Mouse (Mus musculus) embryonic facial prominence, embryonic 13.5 days (tissue): ENCODE data around the gene Gxylt2. TPM values are rescaled to one million over a fixed set of nuclear protein-coding genes. Genes with fewer than 3 reads are reported as not detected.

Source experiments
- ATAC-seq: fragments of 200-750 bp; cut with Nextera tagmentation; 2 replicates; pipeline ENCODE4 v1.8.0; 2017; ENCODE audit warnings: low read depth; ENCODE audit not compliant: insufficient number of reproducible peaks, insufficient read depth, low FRiP score, low TSS enrichment
- H3K27ac ChIP-seq: fragments of 300-500 bp; sonication (generic); 2 replicates; pipeline ENCODE4 v1.5.1; 2015; ENCODE audit warnings: moderate library complexity, mild to moderate bottlenecking, inconsistent platforms
- H3K27me3 ChIP-seq: fragments of 300-500 bp; sonication (generic); 2 replicates; pipeline ENCODE4 v1.6.1; 2015; ENCODE audit warnings: mild to moderate bottlenecking, inconsistent platforms
- H3K36me3 ChIP-seq: fragments of 300-500 bp; sonication (generic); 2 replicates; pipeline ENCODE4 v1.6.1; 2015; ENCODE audit warnings: mild to moderate bottlenecking, inconsistent platforms
- H3K4me1 ChIP-seq: fragments of 300-500 bp; sonication (generic); 2 replicates; pipeline ENCODE4 v1.6.1; 2015; ENCODE audit warnings: inconsistent platforms
- H3K4me2 ChIP-seq: fragments of 300-500 bp; sonication (generic); 2 replicates; pipeline ENCODE4 v1.6.1; 2015; ENCODE audit warnings: moderate library complexity, mild to moderate bottlenecking, inconsistent platforms
- H3K4me3 ChIP-seq: fragments of 300-500 bp; sonication (generic); 2 replicates; pipeline ENCODE4 v1.5.1; 2015; ENCODE audit warnings: mild to moderate bottlenecking, inconsistent platforms
- H3K9ac ChIP-seq: fragments of 300-500 bp; sonication (generic); 2 replicates; pipeline ENCODE4 v1.6.1; 2015; ENCODE audit warnings: mild to moderate bottlenecking, inconsistent platforms
- H3K9me3 ChIP-seq: fragments of 300-500 bp; sonication (generic); 2 replicates; pipeline ENCODE4 v1.6.1; 2016; ENCODE audit warnings: inconsistent platforms
- WGBS: fragments of 180-500 bp; shearing (Covaris S2); methylation state at CpG from one replicate; pipeline ENCODE4 v1.1.7; 2015; ENCODE audit warnings: mixed read lengths; 5-methylcytosine and 5-hydroxymethylcytosine counted together
- polyA plus RNA-seq: library from polyadenylated mRNA; unstranded; fragments of >200 nt; fragmentation: Nextera tagmentation; extraction: Ambion mirVana; gene quantifications from 2 replicates; pipeline ENCODE4 v1.2.1, GENCODE M21; 2015

Gene Gxylt2
- polyA plus RNA-seq, 1 experiment from 2014 or later = 33.2 TPM

GRCm38 (mm10) chr6:100715296-100715828, 10.8 kb downstream of the Gxylt2 start:
- Histone ChIP-seq H3K4me1 (peaks cover 38% of the 10 kb centered on the region), H3K9me3 (no peaks in the 10 kb centered on the region), H3K4me3 (no peak overlapping the region), H3K27ac (no peak overlapping the region), H3K27me3 (no peaks in the 10 kb centered on the region), H3K36me3 (peaks cover 11% of the 10 kb centered on the region; the same call in 1 of the 2 replicates), H3K4me2 (no peak overlapping the region), H3K9ac (no peak overlapping the region)
- no peak for ATAC-seq
- 40% methylated on average over 8 of the region's 8 CpGs for WGBS

GRCm38 (mm10) chr6:100716152-100716551, 11.6 kb downstream of the Gxylt2 start:
- WGBS = 56% methylated on average over 7 of the region's 7 CpGs
- H3K9me3 ChIP-seq = no peaks in the 10 kb centered on the region
- H3K27ac ChIP-seq = no peak overlapping the region
- no peak for ATAC-seq
- H3K4me3 ChIP-seq = no peak overlapping the region
- H3K4me1 ChIP-seq = peaks cover 46% of the 10 kb centered on the region
- no peaks in the 10 kb centered on the region for H3K27me3 ChIP-seq
- no peak overlapping the region for H3K9ac ChIP-seq
- H3K36me3 ChIP-seq = peaks cover 11% of the 10 kb centered on the region; the same call in 1 of the 2 replicates
- H3K4me2 ChIP-seq = no peak overlapping the region

DNA sequence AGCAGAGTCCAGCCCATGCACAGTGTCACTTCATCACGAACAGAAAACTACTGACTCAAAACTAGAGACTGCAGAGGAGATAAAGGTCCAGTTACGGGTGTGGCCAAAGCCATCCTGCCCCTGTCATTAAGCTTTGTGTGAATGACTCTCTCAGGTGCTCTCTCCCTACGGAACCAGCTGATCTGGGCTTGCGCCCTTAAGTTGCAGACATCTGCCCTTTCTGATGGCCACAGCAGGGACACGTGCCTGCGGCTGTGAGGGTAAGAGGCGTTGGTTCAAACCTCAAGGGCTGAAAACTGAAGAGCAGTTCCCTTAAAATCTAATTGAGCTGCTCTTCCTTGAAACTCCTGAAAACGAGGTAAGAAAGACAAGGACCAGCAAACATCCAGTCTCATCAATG, 12.3 kb downstream of the Gxylt2 start:
- Histone ChIP-seq H3K4me3 (no peak overlapping the region), H3K9ac (no peak overlapping the region), H3K27me3 (no peaks in the 10 kb centered on the region), H3K4me1 (peaks cover 46% of the 10 kb centered on the region), H3K27ac (no peak overlapping the region), H3K9me3 (no peaks in the 10 kb centered on the region), H3K4me2 (no peak overlapping the region), H3K36me3 (peaks cover 11% of the 10 kb centered on the region; the same call in 1 of the 2 replicates)
- no peak for ATAC-seq
- 77% methylated on average over 8 of the region's 8 CpGs for WGBS

DNA sequence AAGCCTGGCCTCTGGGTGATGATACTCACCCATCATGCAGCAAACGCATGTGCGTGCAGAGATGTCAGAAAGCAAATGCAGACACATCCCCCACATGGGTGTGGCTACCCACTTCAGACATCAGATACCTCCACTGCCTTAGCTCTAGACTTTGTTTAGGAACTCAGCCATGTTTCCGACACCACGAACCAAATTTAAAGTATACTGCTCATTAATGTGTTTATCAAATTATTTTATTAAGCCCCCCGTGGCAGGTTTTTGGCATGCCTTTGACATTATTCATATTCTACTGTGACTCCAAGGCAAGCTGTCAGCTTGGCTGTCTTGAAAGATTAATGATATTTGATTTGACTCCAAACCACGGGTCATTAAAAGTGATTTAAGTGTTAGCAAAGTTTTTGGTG, 15.6 kb downstream of the Gxylt2 start:
- peaks cover 55% of the 10 kb centered on the region for H3K4me1 ChIP-seq
- no peaks in the 10 kb centered on the region for H3K27me3 ChIP-seq
- peak overlapping the region; percentile 57; the same call in 1 of the 2 replicates for H3K27ac ChIP-seq
- peaks cover 11% of the 10 kb centered on the region; the same call in 1 of the 2 replicates for H3K36me3 ChIP-seq
- no peak overlapping the region for H3K4me3 ChIP-seq
- no peak overlapping the region for H3K9ac ChIP-seq
- H3K4me2 ChIP-seq = no peak overlapping the region
- no peak for ATAC-seq
- H3K9me3 ChIP-seq = no peaks in the 10 kb centered on the region
- WGBS = 57% methylated on average over 6 of the region's 6 CpGs

- WGBS = 41% methylated on average over 17 of the region's 17 CpGs
Observed at GRCm38 (mm10) chr6:100720882-100721721, 16.6 kb downstream of the Gxylt2 start.

DNA sequence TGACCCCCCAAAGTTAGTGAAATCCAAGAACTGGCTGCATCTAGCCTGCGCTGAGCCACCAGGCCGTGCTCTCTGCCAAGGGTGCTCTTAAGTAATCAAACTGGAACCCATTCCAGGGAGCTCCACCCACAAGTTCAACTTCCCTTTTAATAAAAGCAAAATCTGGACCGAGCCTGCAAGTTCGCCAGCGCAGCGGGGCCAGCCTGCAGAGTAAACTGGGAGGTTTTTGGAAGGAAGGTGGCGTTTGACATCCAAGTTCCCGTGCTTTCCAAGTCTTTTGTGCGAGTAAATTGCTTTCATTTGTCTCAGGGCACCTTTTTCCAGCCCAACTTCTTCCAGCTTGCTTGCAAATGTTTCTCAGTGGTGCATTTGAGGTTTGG, 27.5 kb downstream of the Gxylt2 start:
- peak overlapping the region; percentile 18; the same call in 1 of the 2 replicates for H3K4me3 ChIP-seq
- 17% methylated on average over 9 of the region's 9 CpGs for whole genome bisulfite sequencing
- H3K9me3 ChIP-seq = no peaks in the 10 kb centered on the region
- H3K9ac ChIP-seq = peak overlapping the region; percentile 41; the same call in 1 of the 2 replicates
- H3K27ac ChIP-seq = peak overlapping the region; percentile 89
- ATAC-seq = peak; percentile 23; the same call in 1 of the 2 replicates
- H3K4me1 ChIP-seq = peaks cover 47% of the 10 kb centered on the region
- H3K36me3 ChIP-seq = peaks cover 26% of the 10 kb centered on the region
- H3K4me2 ChIP-seq = peak overlapping the region; percentile 49
- no peaks in the 10 kb centered on the region for H3K27me3 ChIP-seq

More at GRCm38 (mm10) chr6:100720882-100721721, 16.6 kb downstream of the Gxylt2 start:
- Histone ChIP-seq H3K4me3 (no peak overlapping the region), H3K27ac (peak overlapping the region; percentile 57), H3K4me1 (peaks cover 59% of the 10 kb centered on the region), H3K9me3 (no peaks in the 10 kb centered on the region), H3K36me3 (peaks cover 11% of the 10 kb centered on the region; the same call in 1 of the 2 replicates), H3K4me2 (no peak overlapping the region), H3K9ac (no peak overlapping the region), H3K27me3 (no peaks in the 10 kb centered on the region)
- ATAC-seq = no peak

GRCm38 (mm10) chr6:100732376-100733021, 28.0 kb downstream of the Gxylt2 start:
- Histone ChIP-seq H3K9me3 (no peaks in the 10 kb centered on the region), H3K36me3 (peaks cover 26% of the 10 kb centered on the region), H3K4me2 (peak overlapping the region; percentile 49), H3K9ac (no peak overlapping the region), H3K4me3 (peak overlapping the region; percentile 18; the same call in 1 of the 2 replicates), H3K4me1 (peaks cover 47% of the 10 kb centered on the region), H3K27me3 (no peaks in the 10 kb centered on the region), H3K27ac (peak overlapping the region; percentile 89)
- WGBS = 13% methylated on average over 12 of the region's 12 CpGs
- peak; percentile 84 for ATAC-seq

GRCm38 (mm10) chr6:100733218-100733617, 28.7 kb downstream of the Gxylt2 start:
- Histone ChIP-seq H3K27ac (peak overlapping the region; percentile 76), H3K9ac (peak overlapping the region; percentile 49; the same call in 1 of the 2 replicates), H3K36me3 (peaks cover 26% of the 10 kb centered on the region), H3K4me1 (peaks cover 47% of the 10 kb centered on the region), H3K9me3 (no peaks in the 10 kb centered on the region), H3K4me3 (no peak overlapping the region), H3K27me3 (no peaks in the 10 kb centered on the region), H3K4me2 (peak overlapping the region; percentile 49; the same call in 1 of the 2 replicates)
- ATAC-seq = no peak
- 72% methylated on average over 10 of the region's 10 CpGs for WGBS

DNA sequence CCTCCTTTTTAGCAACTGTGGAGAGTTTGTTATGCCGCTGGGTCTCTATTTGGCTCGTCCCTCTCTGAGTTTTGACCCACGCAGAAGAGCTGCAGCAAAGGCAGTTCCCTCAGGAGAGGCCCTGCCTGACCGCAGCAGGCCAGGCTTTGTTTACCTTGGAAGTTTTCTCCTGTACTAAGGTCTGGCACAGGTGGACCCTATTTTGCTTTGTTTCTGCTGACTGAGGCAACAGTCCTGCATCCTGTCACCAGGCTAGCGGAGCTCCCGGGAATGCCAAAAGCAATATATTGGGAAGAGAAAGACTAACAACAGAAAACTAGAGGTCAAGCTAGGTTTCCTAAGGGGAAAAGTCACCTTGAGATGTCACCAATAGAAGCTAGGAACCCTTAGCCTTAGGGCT, 29.8 kb downstream of the Gxylt2 start:
- 73% methylated on average over 6 of the region's 6 CpGs for WGBS

GRCm38 (mm10) chr6:100758431-100759208, 54.1 kb downstream of the Gxylt2 start:
- Histone ChIP-seq H3K27me3 (no peaks in the 10 kb centered on the region), H3K36me3 (peaks cover 12% of the 10 kb centered on the region; the same call in 1 of the 2 replicates), H3K4me3 (no peak overlapping the region), H3K9ac (no peak overlapping the region), H3K9me3 (no peaks in the 10 kb centered on the region), H3K4me2 (no peak overlapping the region), H3K27ac (no peak overlapping the region), H3K4me1 (no peaks in the 10 kb centered on the region)
- no peak for ATAC-seq
- WGBS = 83% methylated on average over 4 of the region's 4 CpGs

More for the DNA sequence above, 29.8 kb downstream of the Gxylt2 start:
- Histone ChIP-seq H3K9me3 (no peaks in the 10 kb centered on the region), H3K4me2 (no peak overlapping the region), H3K36me3 (peaks cover 26% of the 10 kb centered on the region), H3K9ac (no peak overlapping the region), H3K27ac (no peak overlapping the region), H3K4me3 (no peak overlapping the region), H3K27me3 (no peaks in the 10 kb centered on the region), H3K4me1 (peaks cover 47% of the 10 kb centered on the region)
- no peak for ATAC-seq

GRCm38 (mm10) chr6:100767756-100768155, 63.2 kb downstream of the Gxylt2 start:
- Histone ChIP-seq H3K4me2 (no peak overlapping the region), H3K9me3 (no peaks in the 10 kb centered on the region), H3K4me3 (no peak overlapping the region), H3K27me3 (no peaks in the 10 kb centered on the region), H3K9ac (no peak overlapping the region), H3K36me3 (0 out of 2 replicates have a peak, but pooled peaks cover 4% of the 10 kb centered on the region), H3K27ac (no peak overlapping the region), H3K4me1 (no peaks in the 10 kb centered on the region)
- WGBS = 79% methylated on average over 4 of the region's 4 CpGs
- ATAC-seq = no peak
